Mouse (Mus musculus) adrenal gland (tissue): ENCODE measurements around the gene Odf3l2.

Experiments
- intact Hi-C: fragments of 180-260 bp; cut with DNase I; formaldehyde crosslinking; loops from one replicate; pipeline ENCODE4 v1.15.1; 2025

Odf3l2 gene

GRCm38 (mm10) chr10:79633006-79633777 is 12.3 kb downstream of the Odf3l2 start:
- intact Hi-C loops, result no loop called here

DNA sequence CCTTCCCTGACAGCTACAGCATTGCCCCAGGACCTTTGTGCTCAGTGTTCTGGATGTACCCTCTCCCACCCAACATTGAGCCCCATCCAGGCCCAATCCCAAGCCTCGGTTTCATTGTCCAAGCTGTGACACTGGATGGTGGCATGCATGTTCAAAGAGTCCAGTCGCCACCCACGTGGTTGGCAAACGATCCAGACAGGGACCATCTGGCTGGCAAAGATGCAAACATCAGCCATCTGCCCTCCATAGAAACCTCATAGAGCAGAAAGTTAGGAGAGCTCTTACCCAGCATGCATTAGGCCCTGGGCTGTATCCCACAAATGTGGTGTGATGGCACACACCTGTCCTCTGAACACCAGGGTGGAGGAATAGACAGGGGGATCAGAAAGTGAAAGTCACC is 14.1 kb downstream of the Odf3l2 start:
- intact Hi-C loops, result no loop called here

DNA sequence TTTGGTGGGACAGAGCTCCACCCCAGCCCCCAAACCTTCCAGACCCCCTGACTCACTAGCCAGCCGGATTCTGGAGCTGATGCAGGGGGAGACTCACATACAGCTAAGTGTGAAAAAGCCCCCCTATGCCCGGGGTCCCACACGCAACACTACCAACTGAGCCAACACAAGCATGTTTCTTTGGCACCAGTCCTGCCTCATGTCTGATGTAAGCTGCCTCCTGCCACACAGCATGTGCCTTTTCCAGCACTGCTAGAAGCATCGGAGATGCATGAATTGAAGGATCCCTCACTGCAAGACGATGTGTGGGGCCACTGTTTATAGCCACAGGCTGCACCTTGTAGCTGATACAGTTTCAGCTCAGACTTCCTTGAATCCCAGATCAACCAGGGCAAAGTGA is 17.2 kb downstream of the Odf3l2 start:
- intact Hi-C loops, result no loop called here

GRCm38 (mm10) chr10:79626156-79626555 is 19.4 kb downstream of the Odf3l2 start:
- intact Hi-C loops, result no loop called here

GRCm38 (mm10) chr10:79625398-79625797 is 20.1 kb downstream of the Odf3l2 start:
- intact Hi-C loops, result no loop called here

DNA sequence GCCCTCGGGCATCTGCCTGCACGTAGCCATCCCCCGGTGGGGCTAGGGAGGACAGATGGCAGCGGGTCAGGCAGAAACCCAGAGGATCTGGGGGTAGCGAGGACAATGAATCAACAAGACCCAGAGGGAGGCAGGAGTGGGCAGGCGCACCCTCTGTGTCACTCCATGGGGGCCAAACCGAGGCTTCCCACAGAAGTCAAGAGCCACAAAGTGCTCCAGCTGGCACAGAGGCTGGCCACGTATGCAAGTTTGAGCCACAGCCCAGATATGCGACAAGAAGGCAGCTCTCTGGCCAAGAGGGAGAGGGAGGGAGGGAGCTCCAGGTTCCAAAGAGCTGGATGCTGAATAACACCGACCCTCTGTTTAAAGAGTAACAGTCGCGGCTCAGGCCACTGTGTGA is 21.6 kb downstream of the Odf3l2 start:
- intact Hi-C loops, result no loop called here

GRCm38 (mm10) chr10:79616376-79616775 is 29.2 kb downstream of the Odf3l2 start:
- intact Hi-C loops, result no loop called here

DNA sequence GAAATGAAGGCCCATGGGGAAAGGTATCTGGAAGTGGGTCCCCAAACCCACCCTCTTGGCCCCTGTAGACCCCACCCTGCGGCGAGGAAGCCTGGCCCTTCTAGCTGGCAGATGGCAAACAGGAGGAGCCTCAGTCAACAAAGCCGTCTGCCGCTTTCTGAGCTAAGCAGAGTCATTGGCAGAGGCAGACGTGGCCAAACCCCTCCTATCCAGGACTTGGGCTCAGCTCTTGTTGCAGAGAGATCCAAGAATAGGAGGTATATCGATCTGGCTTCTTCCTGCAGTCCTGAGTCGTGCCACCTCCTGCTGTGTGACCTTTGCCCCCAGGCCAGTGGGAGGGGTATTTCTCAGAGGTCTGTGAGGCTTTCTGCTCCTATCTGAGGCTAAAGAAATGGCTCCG is 29.7 kb downstream of the Odf3l2 start:
- intact Hi-C loops, result no loop called here

DNA sequence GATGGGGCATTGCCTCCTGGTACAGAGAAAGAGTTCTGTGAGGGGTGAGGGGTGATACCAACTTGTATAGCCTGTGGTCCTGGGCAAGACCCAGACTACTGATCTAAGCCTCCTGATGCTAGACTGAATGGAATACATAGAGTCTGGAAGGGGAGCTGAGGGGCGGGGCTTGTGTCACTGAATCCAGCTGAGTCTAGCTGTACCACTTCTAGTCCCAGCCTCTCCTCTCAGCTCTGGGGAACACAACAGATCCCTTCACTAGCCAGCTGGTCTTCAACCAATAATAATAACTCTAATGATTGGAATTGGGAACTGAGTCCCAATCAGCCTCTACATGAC is 31.3 kb downstream of the Odf3l2 start:
- intact Hi-C loops, result loop anchor here (5.0 kb wide), 1 partner anchor 33 kb away; the partner anchor contains the start of gene Odf3l2

GRCm38 (mm10) chr10:79613578-79614304 is 31.8 kb downstream of the Odf3l2 start, which contains the start of gene C2cd4c:
Gene C2cd4c, minus strand, starts transcription at chr10:79614025.
- intact Hi-C loops, result loop anchor here (5.0 kb wide), 1 partner anchor 34 kb away; the partner anchor contains the start of gene Odf3l2

DNA sequence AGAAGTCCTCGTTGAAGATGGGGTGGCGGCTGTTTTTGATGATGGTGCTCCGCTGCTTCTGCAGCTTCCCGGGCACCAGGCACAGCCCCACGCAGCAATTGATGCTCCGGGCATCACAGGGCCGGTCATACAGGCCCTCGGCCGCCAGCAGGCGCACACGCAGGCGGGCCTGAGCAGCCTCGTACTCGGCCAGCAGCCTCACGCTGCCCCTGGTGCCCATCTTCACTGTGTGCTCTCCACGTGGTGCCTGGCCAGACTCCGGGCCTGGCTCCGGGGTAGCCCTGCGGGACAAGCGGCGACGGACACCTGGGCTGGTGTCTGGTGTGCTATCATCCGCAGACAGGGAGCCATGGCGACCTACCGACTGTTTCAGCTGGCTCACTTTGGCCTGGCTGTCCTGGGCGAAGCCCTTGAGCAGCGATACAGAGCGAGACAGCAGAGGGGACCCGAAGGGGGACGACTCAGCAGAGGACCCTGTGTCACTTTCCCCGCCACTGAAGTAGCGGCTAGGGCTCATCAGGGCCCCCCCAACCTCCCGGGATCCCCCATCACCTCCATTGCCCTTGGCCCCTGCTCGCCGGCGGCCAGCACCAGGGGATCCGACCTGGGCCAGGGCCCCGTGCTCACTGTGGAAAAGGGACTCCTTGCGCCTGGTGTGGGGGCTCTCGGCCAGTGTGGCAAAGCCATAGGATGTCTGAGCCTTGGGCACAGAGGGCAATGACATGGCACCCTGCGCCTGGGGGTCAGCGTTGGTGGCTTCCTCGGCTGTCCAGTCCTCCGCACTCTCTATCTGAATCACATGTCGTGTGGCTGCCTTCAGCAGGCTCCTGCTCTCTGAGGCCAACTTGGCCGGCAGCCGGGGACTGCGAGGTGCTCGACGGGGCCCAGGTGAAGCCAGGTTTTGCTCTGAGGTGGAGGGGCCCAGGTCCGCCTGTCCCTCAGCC is 33.1 kb downstream of the Odf3l2 start:
- intact Hi-C loops, result loop anchor here (5.0 kb wide), 1 partner anchor 35 kb away; the partner anchor contains the start of gene Odf3l2

DNA sequence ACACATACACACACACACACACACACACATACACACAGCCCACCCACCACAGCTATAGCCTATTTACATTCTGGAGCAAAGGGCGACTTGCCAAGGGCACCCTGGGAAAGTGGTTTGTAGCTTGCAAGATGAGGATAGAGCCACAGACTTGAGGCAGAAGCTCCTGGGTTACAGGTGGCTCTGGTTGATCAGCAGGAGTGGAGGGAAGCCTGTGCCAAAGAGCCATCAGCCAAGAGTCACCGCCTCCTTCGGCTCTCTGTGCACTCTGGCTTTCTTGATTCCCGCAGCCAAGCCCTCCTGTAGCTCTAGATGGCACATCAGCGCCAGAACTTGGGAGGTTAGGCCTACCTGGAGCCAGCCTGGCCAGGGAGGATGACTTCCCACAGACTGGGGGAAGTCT is 34.2 kb downstream of the Odf3l2 start:
- intact Hi-C loops, result loop anchor here (5.0 kb wide), 1 partner anchor 36 kb away; the partner anchor contains the start of gene Odf3l2

GRCm38 (mm10) chr10:79609276-79609675 is 36.3 kb downstream of the Odf3l2 start:
- intact Hi-C loops, result no loop called here

DNA sequence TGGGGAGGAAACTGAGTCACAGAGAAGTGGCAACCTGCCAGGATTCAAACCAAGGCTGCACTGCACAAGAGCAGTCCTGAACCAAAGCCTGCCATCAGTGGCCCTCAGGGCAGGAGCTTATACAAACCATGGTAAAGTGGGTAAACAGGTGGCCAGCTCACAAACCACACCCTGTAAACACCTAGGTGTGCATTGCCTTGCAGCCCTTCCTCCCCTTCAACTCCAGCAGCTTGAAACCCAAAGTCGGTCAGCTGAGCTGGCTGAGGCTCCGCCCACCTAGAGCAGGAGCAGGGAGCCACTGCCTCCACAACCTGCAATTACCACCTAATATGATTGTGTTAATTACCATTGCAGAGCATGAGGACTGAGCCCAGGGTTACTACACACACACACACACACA is 37.6 kb downstream of the Odf3l2 start:
- intact Hi-C loops, result no loop called here

- intact Hi-C loops, result no loop called here
These were observed 39.0 kb downstream of the Odf3l2 start for GRCm38 (mm10) chr10:79606537-79606936.

GRCm38 (mm10) chr10:79597936-79598230 is 47.7 kb downstream of the Odf3l2 start:
- intact Hi-C loops, result loop anchor here (5.0 kb wide), 1 partner anchor 69 kb away; the partner anchor contains the start of gene Tpgs1

GRCm38 (mm10) chr10:79597051-79597935 is 48.2 kb downstream of the Odf3l2 start:
- intact Hi-C loops, result loop anchor here (5.0 kb wide), 1 partner anchor 70 kb away; the partner anchor contains the start of gene Tpgs1

GRCm38 (mm10) chr10:79595590-79595929 is 50.0 kb downstream of the Odf3l2 start:
- intact Hi-C loops, result loop anchor here (2.0 to 5.0 kb wide), 2 partner anchors 53 to 72 kb away; partner anchors contain the start of gene Tpgs1

- intact Hi-C loops, result loop anchor here (2.0 to 5.0 kb wide), 2 partner anchors 54 to 72 kb away; partner anchors contain the start of gene Tpgs1
These were observed 50.5 kb downstream of the Odf3l2 start for GRCm38 (mm10) chr10:79594872-79595589.
